Mouse (Mus musculus): Measurements from ENCODE around the gene Tesk2. TPM values are rescaled to one million over a fixed set of nuclear protein-coding genes. Genes with fewer than 3 reads are reported as not detected.
A peak's percentile ranks its signal among the peaks of the same experiment; 100 is the strongest.

The Tesk2 gene
- total and polyA plus RNA-seq, 3 experiments = 3.5 to 7.0 (median 5.8) TPM

DNA sequence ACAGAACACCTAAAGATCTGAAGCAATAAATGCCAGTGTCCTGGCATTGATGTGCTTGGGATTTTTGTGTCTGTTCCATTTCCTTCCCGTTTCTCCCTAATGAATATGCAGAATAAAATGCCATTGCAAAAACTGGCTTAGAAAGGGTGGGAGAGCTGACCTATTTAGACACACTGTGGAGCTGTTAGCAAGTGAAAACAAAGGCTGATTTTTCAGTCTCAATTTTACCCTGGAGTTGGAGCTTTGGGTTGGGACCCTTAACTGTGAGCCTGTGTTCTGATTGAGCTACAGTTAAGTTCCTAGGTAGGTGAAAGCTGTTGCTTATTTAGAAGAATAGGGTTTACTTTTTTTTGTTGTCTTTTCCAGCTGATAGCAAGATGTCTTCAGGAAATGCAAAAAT is 33.7 kb upstream of the Tesk2 start:
- Histone ChIP-seq H3K9me3 (replicated peaks; ENCODE audit: low read length) (no peaks in the 10 kb centered on the region), H3K4me3 (replicated peaks in 1 of 3; ENCODE audit: low read depth in 2 of 3, low read length in 2 of 3, poor library complexity in 1 of 3) (peak overlapping the region; percentile 75 to 85 (median 75)), H3K79me2 (replicated peaks; ENCODE audit: control insufficient read depth, extremely low read depth, insufficient read depth, poor library complexity, severe bottlenecking) (peaks cover 64% of the 10 kb centered on the region), H3K4me1 (ENCODE audit: control insufficient read depth in 1 of 2, insufficient read depth in 2 of 2) (peaks cover 7 to 57% of the 10 kb centered on the region in 2 experiments; a peak in 3 of 4 replicates), H3K36me3 (replicated peaks in 1 of 2; ENCODE audit: control insufficient read depth in 1 of 2, insufficient read depth in 1 of 2, low read length in 1 of 2) (peaks cover 30 to 48% of the 10 kb centered on the region in 2 experiments), H3K4me2 (ENCODE audit: insufficient read depth, low read depth, poor library complexity, severe bottlenecking) (peak overlapping the region; percentile 95), H3K9ac (ENCODE audit: insufficient read depth, low read depth) (peak overlapping the region; percentile 77), H3K27me3 (replicated peaks) (no peaks in the 10 kb centered on the region), H3K27ac (ENCODE audit: insufficient read depth, low read depth) (no peak overlapping the region)
- DNase-seq (ENCODE audit: extremely low read depth) = no peak
- no peak for TF ChIP-seq NELFE (IDR thresholded peaks at IDR 0.05; ENCODE audit: low read depth, low read length)
- TF ChIP-seq SMC3 (IDR thresholded peaks at IDR 0.05; ENCODE audit: low read depth, low read length) = no peak
- in situ Hi-C loops (cut with MboI; ENCODE audit: low pct_ligation_motif_present, low pct_unique_long_range_greater_than_20kb, low sequenced_read_pairs) (no loop called here), dilution Hi-C loops (cut with MboI; ENCODE audit: extremely low pct_ligation_motif_present, extremely low pct_unique_long_range_greater_than_20kb, low sequenced_read_pairs) (no loop called here)

DNA sequence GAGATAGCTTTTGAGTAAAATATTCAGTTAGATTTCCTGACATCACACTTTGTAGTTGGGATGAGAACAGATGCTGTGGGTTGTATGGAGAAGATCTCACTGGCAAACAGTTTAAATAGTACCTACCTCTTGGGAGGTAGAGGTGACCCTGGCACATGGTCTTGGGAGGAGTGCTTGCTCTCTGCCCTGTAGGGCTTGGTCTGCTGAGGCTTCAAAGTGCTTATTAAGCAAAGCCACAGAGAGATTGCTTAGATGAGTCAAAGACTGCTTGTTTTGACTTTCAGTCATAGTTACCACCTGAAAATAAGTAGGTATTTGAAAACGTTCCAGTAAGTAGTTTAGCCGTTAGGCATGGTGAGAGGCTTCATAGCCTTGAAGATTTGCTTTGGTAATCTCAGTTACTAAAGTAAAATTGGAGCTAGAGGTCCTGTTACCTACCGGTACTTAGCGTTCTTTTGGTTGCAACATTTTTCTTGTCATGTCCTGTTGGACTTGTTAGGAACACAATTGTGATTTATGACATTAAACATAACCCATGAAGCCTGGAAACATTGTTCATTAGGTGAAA is 31.4 kb upstream of the Tesk2 start:
- no peak for DNase-seq (ENCODE audit: extremely low read depth)
- peaks cover 45 to 68% of the 10 kb centered on the region in 2 experiments for H3K36me3 ChIP-seq (replicated peaks in 1 of 2; ENCODE audit: control insufficient read depth in 1 of 2, insufficient read depth in 1 of 2, low read length in 1 of 2)
- peaks cover 7 to 47% of the 10 kb centered on the region in 2 experiments; a peak in 3 of 4 replicates for H3K4me1 ChIP-seq (ENCODE audit: control insufficient read depth in 1 of 2, insufficient read depth in 2 of 2)
- no peak overlapping the region for H3K27ac ChIP-seq (ENCODE audit: insufficient read depth, low read depth)
- in situ Hi-C loops (cut with MboI; ENCODE audit: low pct_ligation_motif_present, low pct_unique_long_range_greater_than_20kb, low sequenced_read_pairs) (no loop called here), dilution Hi-C loops (cut with MboI; ENCODE audit: extremely low pct_ligation_motif_present, extremely low pct_unique_long_range_greater_than_20kb, low sequenced_read_pairs) (no loop called here)
- H3K9ac ChIP-seq (ENCODE audit: insufficient read depth, low read depth) = peak overlapping the region; percentile 42; the same call in 1 of the 2 replicates
- H3K79me2 ChIP-seq (replicated peaks; ENCODE audit: control insufficient read depth, extremely low read depth, insufficient read depth, poor library complexity, severe bottlenecking) = peaks cover 82% of the 10 kb centered on the region
- H3K27me3 ChIP-seq (replicated peaks) = no peaks in the 10 kb centered on the region
- peak overlapping the region in 2 of 3 experiments; percentile 35 for H3K4me3 ChIP-seq (replicated peaks in 1 of 3; ENCODE audit: low read depth in 2 of 3, low read length in 2 of 3, poor library complexity in 1 of 3)
- no peaks in the 10 kb centered on the region for H3K9me3 ChIP-seq (replicated peaks; ENCODE audit: low read length)
- peak overlapping the region; percentile 88 for H3K4me2 ChIP-seq (ENCODE audit: insufficient read depth, low read depth, poor library complexity, severe bottlenecking)
- TF ChIP-seq CHD1 (IDR thresholded peaks at IDR 0.05; ENCODE audit: low read depth, low read length) (no peak), HCFC1 (IDR thresholded peaks at IDR 0.05; ENCODE audit: low read depth, low read length) (no peak), MXI1 (IDR thresholded peaks at IDR 0.05; ENCODE audit: low read depth, low read length) (peak; percentile 45; the same call in 1 of the 2 replicates), JUN (IDR thresholded peaks at IDR 0.05; ENCODE audit: insufficient read depth, low read depth, low read length) (no peak), UBTF (IDR thresholded peaks at IDR 0.05; ENCODE audit: low read depth, low read length) (no peak), CTCF (conservative IDR thresholded peaks at IDR 0.05 in 1 of 2, IDR thresholded peaks at IDR 0.05 in 1 of 2; ENCODE audit: low read depth in 2 of 2, low read length in 2 of 2) (no peak), SIN3A (IDR thresholded peaks at IDR 0.05; ENCODE audit: low read length) (no peak), IRF4 (IDR thresholded peaks at IDR 0.05; ENCODE audit: low read depth, low read length) (0 out of 2 replicates have a peak, but pooled peaks have one; percentile 20), TCF12 (IDR thresholded peaks at IDR 0.05; ENCODE audit: low read depth, low read length) (no peak), RCOR1 (conservative IDR thresholded peaks at IDR 0.05; ENCODE audit: low read depth, low read length) (no peak), TBP (conservative IDR thresholded peaks at IDR 0.05; ENCODE audit: low read depth, low read length) (no peak), ZMIZ1 (IDR thresholded peaks at IDR 0.05; ENCODE audit: low read depth, low read length) (no peak), MAFK (IDR thresholded peaks at IDR 0.05; ENCODE audit: insufficient replicate concordance, low read length) (peak; percentile 78; the same call in 1 of the 2 replicates), MEF2A (IDR thresholded peaks at IDR 0.05; ENCODE audit: borderline replicate concordance, low read depth, low read length) (no peak), USF2 (conservative IDR thresholded peaks at IDR 0.05; ENCODE audit: low read depth, low read length) (no peak), CHD2 (IDR thresholded peaks at IDR 0.05; ENCODE audit: low read length) (no peak)
